Mouse (Mus musculus) cerebellum, adult 18-20 months (tissue): Measurements from ENCODE around the gene Sh3bgrl.
"Not testable (repeated sequence)": the region's sequence is repeated elsewhere in the genome, so short reads cannot be mapped to it uniquely, and the experiment has no call there.

Experiments used
- DNase-seq, 2 experiments: peaks; one replicate each; pipeline ENCODE4 v3.0.0; 2021

Sh3bgrl gene

GRCm38 (mm10) chrX:109095245-109096242, at the start of gene Sh3bgrl:
Gene Sh3bgrl, plus strand, starts transcription at chrX:109095365.
- DNase-seq, result peak; percentile 13 to 15

- no peak for DNase-seq
These were observed 47.4 kb upstream of the Sh3bgrl start for GRCm38 (mm10) chrX:109047773-109048172.

- no peak for DNase-seq
These were observed 23.4 kb upstream of the Sh3bgrl start for GRCm38 (mm10) chrX:109071719-109072118.

- no peak for DNase-seq
These were observed 19.4 kb upstream of the Sh3bgrl start for GRCm38 (mm10) chrX:109075716-109076115.

- DNase-seq, result peak in 1 of 2 experiments; percentile 6
These were observed 18.8 kb upstream of the Sh3bgrl start for GRCm38 (mm10) chrX:109076355-109076754.

- DNase-seq, result not testable (repeated sequence)
These were observed 15.8 kb upstream of the Sh3bgrl start for GRCm38 (mm10) chrX:109079354-109079753.

GRCm38 (mm10) chrX:109087073-109087472, 8.1 kb upstream of the Sh3bgrl start:
- no peak for DNase-seq

- DNase-seq, result no peak
These were observed 365 bp upstream of the Sh3bgrl start for GRCm38 (mm10) chrX:109094800-109095199.

GRCm38 (mm10) chrX:109098511-109098910, 3.3 kb downstream of the Sh3bgrl start:
- DNase-seq, result no peak

- no peak for DNase-seq
These were observed 5.3 kb downstream of the Sh3bgrl start for GRCm38 (mm10) chrX:109100441-109100840.

GRCm38 (mm10) chrX:109108117-109108805, 13.1 kb downstream of the Sh3bgrl start:
- no peak for DNase-seq

GRCm38 (mm10) chrX:109112885-109113284, 17.7 kb downstream of the Sh3bgrl start:
- DNase-seq, result no peak

- no peak for DNase-seq
These were observed 18.5 kb downstream of the Sh3bgrl start for GRCm38 (mm10) chrX:109113401-109114280.

- DNase-seq, result no peak
These were observed 25.0 kb downstream of the Sh3bgrl start for GRCm38 (mm10) chrX:109119829-109120826.

- no peak for DNase-seq
These were observed 26.0 kb downstream of the Sh3bgrl start for GRCm38 (mm10) chrX:109121161-109121560.

- DNase-seq, result no peak
These were observed 27.5 kb downstream of the Sh3bgrl start for GRCm38 (mm10) chrX:109122670-109123069.

GRCm38 (mm10) chrX:109123762-109124161, 28.6 kb downstream of the Sh3bgrl start:
- DNase-seq, result no peak

GRCm38 (mm10) chrX:109126847-109127246, 31.7 kb downstream of the Sh3bgrl start:
- no peak for DNase-seq

GRCm38 (mm10) chrX:109127551-109128088, 32.5 kb downstream of the Sh3bgrl start:
- DNase-seq, result no peak

GRCm38 (mm10) chrX:109130066-109130465, 34.9 kb downstream of the Sh3bgrl start:
- no peak for DNase-seq

- no peak for DNase-seq
These were observed 36.7 kb downstream of the Sh3bgrl start for GRCm38 (mm10) chrX:109131834-109132233.
